Mouse (Mus musculus) cerebellum, adult (tissue): ENCODE measurements at regions not wholly inside any gene's neighbourhood (a gene's known extent, or its start where the extent isn't known, plus 50 kb on each side); places are given as distances from the start of the nearest gene placed in this dataset.

ENCODE experiments used
- ATAC-seq: cut with Nextera tagmentation; 2 replicates; pipeline ENCODE4 v1.9.2; 2017; ENCODE audit warnings: mild to moderate bottlenecking, moderate library complexity, mixed read lengths; ENCODE audit not compliant: insufficient number of reproducible peaks, low FRiP score, low TSS enrichment

- ATAC-seq, result no peak
Measured at GRCm38 (mm10) chr5:53329591-53329990, 62.7 kb downstream of the Smim20 start.

- no peak for ATAC-seq
Measured at GRCm38 (mm10) chr5:53336704-53337103, 69.8 kb downstream of the Smim20 start.

- ATAC-seq, result no peak
Measured at GRCm38 (mm10) chr5:53337816-53338215, 70.9 kb downstream of the Smim20 start.

- ATAC-seq, result no peak
Measured at GRCm38 (mm10) chr5:53345164-53345563, 78.3 kb downstream of the Smim20 start.

GRCm38 (mm10) chr5:53346028-53346427, 79.1 kb downstream of the Smim20 start:
- no peak for ATAC-seq

GRCm38 (mm10) chr5:53346756-53347155, 79.9 kb downstream of the Smim20 start:
- no peak for ATAC-seq

- no peak for ATAC-seq
Measured at GRCm38 (mm10) chr5:53352852-53353251, 86.0 kb downstream of the Smim20 start.

GRCm38 (mm10) chr5:53354296-53354695, 87.4 kb downstream of the Smim20 start:
- no peak for ATAC-seq

- peak; percentile 56 for ATAC-seq
Measured at GRCm38 (mm10) chr5:53355069-53355468, 88.2 kb downstream of the Smim20 start.

- ATAC-seq, result no peak
Measured at GRCm38 (mm10) chr5:53357086-53357608, 90.3 kb downstream of the Smim20 start.

- no peak for ATAC-seq
Measured at GRCm38 (mm10) chr5:53358181-53358580, 91.3 kb downstream of the Smim20 start.

- ATAC-seq, result no peak
Measured at GRCm38 (mm10) chr5:53359887-53360286, 93.0 kb downstream of the Smim20 start.

- no peak for ATAC-seq
Measured at GRCm38 (mm10) chr5:53361295-53361694, 94.4 kb downstream of the Smim20 start.

GRCm38 (mm10) chr5:53363898-53364297, 97.0 kb downstream of the Smim20 start:
- ATAC-seq, result no peak

- ATAC-seq, result no peak
Measured at GRCm38 (mm10) chr5:53366882-53367561, 98.9 kb upstream of the Rbpj start.

- no peak for ATAC-seq
Measured at GRCm38 (mm10) chr5:53370272-53370671, 95.7 kb upstream of the Rbpj start.

GRCm38 (mm10) chr5:53371638-53372037, 94.3 kb upstream of the Rbpj start:
- ATAC-seq, result no peak

- no peak for ATAC-seq
Measured at GRCm38 (mm10) chr5:53373315-53373714, 92.6 kb upstream of the Rbpj start.

GRCm38 (mm10) chr5:53376856-53377255, 89.1 kb upstream of the Rbpj start:
- ATAC-seq, result no peak

- ATAC-seq, result no peak
Measured at GRCm38 (mm10) chr5:53377698-53378097, 88.3 kb upstream of the Rbpj start.

GRCm38 (mm10) chr5:53378106-53378505, 87.8 kb upstream of the Rbpj start:
- ATAC-seq, result no peak

GRCm38 (mm10) chr5:53378599-53378998, 87.4 kb upstream of the Rbpj start:
- no peak for ATAC-seq
